11 mouse cellular contexts compared by ENCODE assay signal in the genomic region with DNA sequence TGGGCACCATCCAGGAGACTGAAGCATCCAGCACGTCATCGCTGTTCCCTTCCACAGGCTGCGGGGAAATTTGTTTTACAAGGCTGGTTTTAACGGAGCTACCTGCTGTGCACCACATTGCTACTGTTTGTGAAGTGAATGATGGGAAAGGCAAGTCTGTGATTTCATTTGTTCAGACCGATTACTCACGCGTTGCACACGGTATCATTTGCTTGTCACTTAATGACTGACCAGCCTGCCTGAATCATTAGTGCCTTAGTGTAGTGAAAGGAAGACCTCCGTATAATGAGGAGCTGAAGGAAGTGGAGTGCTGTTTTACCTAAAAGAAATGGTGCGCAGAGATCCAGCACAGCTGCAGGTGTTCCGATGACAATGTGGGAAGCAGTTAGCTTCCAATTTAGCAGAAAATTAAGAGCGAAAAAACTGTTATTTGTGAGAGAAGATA. TPM values are rescaled to one million over a fixed set of nuclear protein-coding genes. Genes with fewer than 3 reads are reported as not detected.
DNase-seq lines count a peak whose midpoint lies in the region; ATAC-seq lines count a peak whose summit lies in the region.
"Had no signal": no experiment of that assay in that cellular context is flagged by ENCODE, and none has a peak within 500 bp of the region (broad histone marks: within the 10 kb centered on the region; RNA-seq: fewer than 3 reads in every experiment).

No protein-coding gene starts in this region.

- H3K27ac ChIP-seq in hindbrain, embryonic 13.5 days: peak overlapping the region; percentile 31
- no peak overlapping the region for H3K27ac ChIP-seq in hindbrain, embryonic 10.5 days
- 0 out of 2 replicates have a peak overlapping the region, but pooled peaks have one; percentile 1 for H3K27ac ChIP-seq in hindbrain, embryonic 14.5 days
- H3K27ac ChIP-seq in neural tube, embryonic 13.5 days (replicated peaks): peak overlapping the region; percentile 15
- H3K27ac ChIP-seq in heart, embryonic 10.5 days: no peak overlapping the region
- no peak overlapping the region for H3K27ac ChIP-seq in liver, embryonic 12.5 days

- peak overlapping the region; percentile 40 for H3K4me2 ChIP-seq in hindbrain, embryonic 13.5 days
- peak overlapping the region; percentile 39 for H3K4me2 ChIP-seq in hindbrain, embryonic 14.5 days (replicated peaks)
- peak overlapping the region; percentile 43 for H3K4me2 ChIP-seq in neural tube, embryonic 13.5 days
- H3K4me2 ChIP-seq in liver, embryonic 12.5 days: no peak overlapping the region

- H3K27me3 ChIP-seq in hindbrain, embryonic 13.5 days: peaks cover 25% of the 10 kb centered on the region
- peaks cover 18% of the 10 kb centered on the region for H3K27me3 ChIP-seq in hindbrain, embryonic 10.5 days (ENCODE audit: insufficient read depth, poor library complexity, severe bottlenecking)
- H3K27me3 ChIP-seq in hindbrain, embryonic 14.5 days (ENCODE audit: control insufficient read depth, insufficient read depth, low read length): peaks cover 8% of the 10 kb centered on the region
- H3K27me3 ChIP-seq in neural tube, embryonic 13.5 days: peaks cover 38% of the 10 kb centered on the region
- H3K27me3 ChIP-seq in heart, embryonic 10.5 days (ENCODE audit: insufficient read depth, poor library complexity, severe bottlenecking): peaks cover 20% of the 10 kb centered on the region
- peaks cover 11% of the 10 kb centered on the region; the same call in 1 of the 2 replicates for H3K27me3 ChIP-seq in liver, embryonic 12.5 days (replicated peaks)

- no peaks in the 10 kb centered on the region for H3K36me3 ChIP-seq in hindbrain, embryonic 13.5 days
- H3K36me3 ChIP-seq in hindbrain, embryonic 10.5 days: no peaks in the 10 kb centered on the region
- H3K36me3 ChIP-seq in hindbrain, embryonic 14.5 days (replicated peaks; ENCODE audit: control insufficient read depth, insufficient read depth): no peaks in the 10 kb centered on the region
- no peaks in the 10 kb centered on the region for H3K36me3 ChIP-seq in neural tube, embryonic 13.5 days
- no peaks in the 10 kb centered on the region for H3K36me3 ChIP-seq in heart, embryonic 10.5 days
- H3K36me3 ChIP-seq in liver, embryonic 12.5 days: no peaks in the 10 kb centered on the region

- ATAC-seq in hindbrain, embryonic 13.5 days (ENCODE audit: low FRiP score): peak; percentile 50; the same call in 1 of the 2 replicates
- ATAC-seq in hindbrain, embryonic 14.5 days (ENCODE audit: low FRiP score): peak; percentile 28; the same call in 1 of the 2 replicates
- ATAC-seq in neural tube, embryonic 13.5 days (ENCODE audit: low read depth): peak; percentile 34; the same call in 1 of the 2 replicates
- ATAC-seq in monocyte, adult 5-6 weeks (replicated peaks; ENCODE audit: insufficient number of reproducible peaks, low FRiP score, low TSS enrichment, poor library complexity, severe bottlenecking): no peak
- no peak for ATAC-seq in liver, embryonic 12.5 days

- H3K9me3 ChIP-seq in hindbrain, embryonic 13.5 days: no peaks in the 10 kb centered on the region
- H3K9me3 ChIP-seq in hindbrain, embryonic 10.5 days: no peaks in the 10 kb centered on the region
- no peaks in the 10 kb centered on the region for H3K9me3 ChIP-seq in hindbrain, embryonic 14.5 days (ENCODE audit: control insufficient read depth, low read length)
- H3K9me3 ChIP-seq in neural tube, embryonic 13.5 days: no peaks in the 10 kb centered on the region
- H3K9me3 ChIP-seq in heart, embryonic 10.5 days: no peaks in the 10 kb centered on the region
- no peaks in the 10 kb centered on the region for H3K9me3 ChIP-seq in liver, embryonic 12.5 days (replicated peaks)

- H3K4me3 ChIP-seq in hindbrain, embryonic 13.5 days: 0 out of 2 replicates have a peak overlapping the region, but pooled peaks have one; percentile 2
- no peak overlapping the region for H3K4me3 ChIP-seq in hindbrain, embryonic 10.5 days
- no peak overlapping the region for H3K4me3 ChIP-seq in hindbrain, embryonic 14.5 days (replicated peaks; ENCODE audit: low read length)
- H3K4me3 ChIP-seq in neural tube, embryonic 13.5 days: peak overlapping the region; percentile 15
- H3K4me3 ChIP-seq in heart, embryonic 10.5 days: no peak overlapping the region
- no peak overlapping the region for H3K4me3 ChIP-seq in liver, embryonic 12.5 days

- WGBS in hindbrain, embryonic 13.5 days: 19% methylated on average over 12 of the region's 12 CpGs
- WGBS in hindbrain, embryonic 10.5 days: 35% methylated on average over 12 of the region's 12 CpGs
- 18% methylated on average over 12 of the region's 12 CpGs for WGBS in hindbrain, embryonic 14.5 days
- 9% methylated on average over 12 of the region's 12 CpGs for WGBS in neural tube, embryonic 13.5 days
- 60% methylated on average over 12 of the region's 12 CpGs for WGBS in heart, embryonic 10.5 days
- WGBS in liver, embryonic 12.5 days (ENCODE audit: insufficient replicate concordance): 67% methylated on average over 12 of the region's 12 CpGs

- no peak for DNase-seq in hindbrain, embryonic 10.5 days (ENCODE audit: low spot score)
- DNase-seq in embryo, embryonic 10.5 days (ENCODE audit: low spot score): peak; percentile 43
- DNase-seq in hindbrain, embryonic 14.5 days (ENCODE audit: low spot score): peak; percentile 59
- no peak for DNase-seq in heart, embryonic 10.5 days (ENCODE audit: low spot score)
- DNase-seq: heart, adult 11 months; kidney, postnatal 4 days; lung, postnatal 36 days had no signal

- peaks cover 52% of the 10 kb centered on the region for H3K4me1 ChIP-seq in hindbrain, embryonic 13.5 days (replicated peaks)
- H3K4me1 ChIP-seq in hindbrain, embryonic 10.5 days (replicated peaks): peaks cover 47% of the 10 kb centered on the region
- H3K4me1 ChIP-seq in hindbrain, embryonic 14.5 days (replicated peaks; ENCODE audit: control insufficient read depth, insufficient read depth, low read length): peaks cover 39% of the 10 kb centered on the region
- H3K4me1 ChIP-seq in neural tube, embryonic 13.5 days (replicated peaks): peaks cover 54% of the 10 kb centered on the region
- peaks cover 5% of the 10 kb centered on the region for H3K4me1 ChIP-seq in heart, embryonic 10.5 days
- H3K4me1 ChIP-seq in liver, embryonic 12.5 days: peaks cover 6% of the 10 kb centered on the region; the same call in 1 of the 2 replicates

- peak overlapping the region; percentile 36; the same call in 1 of the 2 replicates for H3K9ac ChIP-seq in hindbrain, embryonic 13.5 days
- H3K9ac ChIP-seq in hindbrain, embryonic 14.5 days: 0 out of 2 replicates have a peak overlapping the region, but pooled peaks have one; percentile 3
- peak overlapping the region; percentile 32; the same call in 1 of the 2 replicates for H3K9ac ChIP-seq in neural tube, embryonic 13.5 days
- H3K9ac ChIP-seq in liver, embryonic 12.5 days: no peak overlapping the region

RNA-seq across cellular contexts. Expression of a gene that starts 1.9 kb away (rescaled TPM):
- 4.6 and 5.8 TPM in 2 replicates for polyA plus RNA-seq in hindbrain, embryonic 13.5 days (2015; fragmentation: Nextera tagmentation; extraction: Ambion mirVana)
- polyA plus RNA-seq in hindbrain, embryonic 10.5 days (2016; fragmentation: Nextera tagmentation; extraction: Ambion mirVana): 32.3 and 48.3 TPM in 2 replicates
- 4.9 and 5.8 TPM in 2 replicates for polyA plus RNA-seq in hindbrain, embryonic 14.5 days (2014; fragmentation: Nextera tagmentation; extraction: Ambion mirVana)
- 3.3 and 5.4 TPM in 2 replicates for polyA plus RNA-seq in neural tube, embryonic 13.5 days (2015; fragmentation: Nextera tagmentation; extraction: Ambion mirVana)
- total RNA-seq in monocyte, adult 5-6 weeks (2017): 24.7 to 80.2 TPM (median 33.5 TPM) in 3 replicates
- polyA plus RNA-seq in heart, embryonic 10.5 days (2016; fragmentation: Nextera tagmentation; extraction: Ambion mirVana): 18.5 and 30.7 TPM in 2 replicates
- 34.8 and 35.2 TPM in 2 replicates for polyA plus RNA-seq in liver, embryonic 12.5 days (2016; fragmentation: Nextera tagmentation; extraction: Ambion mirVana)

Comparison
In these comparisons a context has a peak if more than half of its experiments do, and no peak if none do; other contexts are left out.
1. H3K27ac ChIP-seq: peak in hindbrain, embryonic 13.5 days (single experiment), hindbrain, embryonic 14.5 days (single experiment) and neural tube, embryonic 13.5 days (single experiment); none in hindbrain, embryonic 10.5 days (single experiment), heart, embryonic 10.5 days (single experiment) and liver, embryonic 12.5 days (single experiment).
2. H3K4me3 ChIP-seq: peak in hindbrain, embryonic 13.5 days (single experiment) and neural tube, embryonic 13.5 days (single experiment); none in hindbrain, embryonic 10.5 days (single experiment), hindbrain, embryonic 14.5 days (single experiment), heart, embryonic 10.5 days (single experiment) and liver, embryonic 12.5 days (single experiment).
3. DNase-seq: peak in embryo, embryonic 10.5 days (single experiment) and hindbrain, embryonic 14.5 days (single experiment); none in hindbrain, embryonic 10.5 days (single experiment) and heart, embryonic 10.5 days (single experiment).
4. ATAC-seq: peak in hindbrain, embryonic 13.5 days (single experiment), hindbrain, embryonic 14.5 days (single experiment) and neural tube, embryonic 13.5 days (single experiment); none in monocyte, adult 5-6 weeks (single experiment) and liver, embryonic 12.5 days (single experiment).